Mouse (Mus musculus): ENCODE results near the gene Agap1.

DNA sequence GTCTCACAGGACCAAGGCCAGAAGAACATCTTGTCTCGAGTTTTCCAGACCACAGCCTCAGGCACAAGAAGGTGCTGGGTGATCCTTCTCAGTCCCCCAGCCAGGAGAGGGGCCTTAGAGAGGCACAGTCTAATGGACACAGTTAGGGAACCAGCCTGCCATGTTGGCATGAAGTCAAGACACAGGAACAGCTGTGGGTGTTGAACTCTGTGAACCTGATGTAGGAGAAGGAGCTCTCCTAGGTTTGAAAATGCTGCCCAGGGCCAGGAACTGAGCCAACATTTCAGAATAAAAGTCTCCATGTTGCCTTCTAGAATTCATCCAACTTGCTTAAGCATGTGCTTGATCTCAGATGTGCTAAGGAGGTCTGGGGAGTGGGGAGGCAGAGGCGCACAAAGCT is 41.5 kb upstream of the Agap1 start:
- TF ChIP-seq CTCF (IDR thresholded peaks at IDR 0.05; ENCODE audit: low read depth) = no peak
- TF ChIP-seq EP300 (optimal IDR thresholded peaks at IDR 0.05) = no peak

Data from stomach, postnatal 0 days (tissue).